Mouse (Mus musculus) testis, adult 2 months (tissue): ENCODE results near the gene Bcl2.

Experiments
- CTCF ChIP-seq: fragments of 200-500 bp; IDR thresholded peaks from 2 replicates; pipeline ENCODE4 v1.5.1; 2012; ENCODE audit warnings: low read depth, mild to moderate bottlenecking, inconsistent platforms, low read length, moderate library complexity; ENCODE audit not compliant: control insufficient read depth, insufficient read depth, insufficient replicate concordance
- POLR2A ChIP-seq: fragments of 200-500 bp; IDR thresholded peaks from 2 replicates; pipeline ENCODE4 v1.6.1; 2012; ENCODE audit warnings: low read depth, mild to moderate bottlenecking, inconsistent platforms, low read length, moderate library complexity; ENCODE audit not compliant: control insufficient read depth

- TF ChIP-seq CTCF, result no peak
- no peak for TF ChIP-seq POLR2A
Observed at GRCm38 (mm10) chr1:106550580-106550979, 163.5 kb downstream of the Bcl2 start.
